Mouse (Mus musculus) intestine, embryonic 14.5 days (tissue): Measurements from ENCODE around the gene Gm3468. TPM values are rescaled to one million over a fixed set of nuclear protein-coding genes. Genes with fewer than 3 reads are reported as not detected.
A peak's percentile ranks its signal among the peaks of the same experiment; 100 is the strongest.
"Not testable (repeated sequence)": the region's sequence is repeated elsewhere in the genome, so short reads cannot be mapped to it uniquely, and the experiment has no call there.

ENCODE experiments used
- ATAC-seq: fragments of 200-750 bp; cut with Nextera tagmentation; replicated peaks from 2 replicates; pipeline ENCODE4 v1.8.0; 2017; ENCODE audit warnings: low read depth, moderate number of reproducible peaks, moderate TSS enrichment, moderate library complexity; ENCODE audit not compliant: low FRiP score, low TSS enrichment
- DNase-seq: peaks from one replicate; pipeline ENCODE4 v3.0.0-alpha.2; 2018; ENCODE audit warnings: low spot score
- H3K27ac ChIP-seq: fragments of 300-500 bp; sonication (generic); 2 replicates; pipeline ENCODE4 v1.5.1; 2014; ENCODE audit warnings: low read depth, mild to moderate bottlenecking, control low read depth
- H3K27me3 ChIP-seq: fragments of 300-500 bp; sonication (generic); replicated peaks from 2 replicates; pipeline ENCODE4 v1.6.1; 2014; ENCODE audit warnings: low read length, control low read depth; ENCODE audit not compliant: control insufficient read depth, insufficient read depth
- H3K36me3 ChIP-seq: fragments of 300-500 bp; sonication (generic); 2 replicates; pipeline ENCODE4 v1.6.1; 2014; ENCODE audit warnings: low read length, control low read depth; ENCODE audit not compliant: control insufficient read depth, insufficient read depth
- H3K4me1 ChIP-seq: fragments of 300-500 bp; sonication (generic); replicated peaks from 2 replicates; pipeline ENCODE4 v1.6.1; 2014; ENCODE audit warnings: low read length, control low read depth, mixed read lengths; ENCODE audit not compliant: control insufficient read depth, insufficient read depth
- H3K4me2 ChIP-seq: fragments of 300-500 bp; sonication (generic); 2 replicates; pipeline ENCODE4 v1.6.1; 2014; ENCODE audit warnings: low read length
- H3K4me3 ChIP-seq: fragments of 300-500 bp; sonication (generic); 2 replicates; pipeline ENCODE4 v1.5.1; 2014; ENCODE audit warnings: low read depth, low read length, control low read depth, mixed read lengths
- H3K9ac ChIP-seq: fragments of 300-500 bp; sonication (generic); 2 replicates; pipeline ENCODE4 v1.6.1; 2014; ENCODE audit warnings: mild to moderate bottlenecking, low read length
- H3K9me3 ChIP-seq: fragments of 300-500 bp; sonication (generic); 2 replicates; pipeline ENCODE4 v1.6.1; 2016; ENCODE audit warnings: low read length, control low read depth; ENCODE audit not compliant: control insufficient read depth
- WGBS: fragments of 180-500 bp; shearing (Covaris S2); extraction: QIAGEN DNeasy Blood & Tissue Kit; methylation state at CpG from one replicate; pipeline ENCODE4 v1.1.7; 2014; 5-methylcytosine and 5-hydroxymethylcytosine counted together
- polyA plus RNA-seq: library from polyadenylated mRNA; unstranded; fragments of >200 nt; fragmentation: Nextera tagmentation; extraction: Ambion mirVana; gene quantifications from 2 replicates; pipeline ENCODE4 v1.2.1, GENCODE M21; 2014

The Gm3468 gene
- polyA plus RNA-seq: 2.7 and 3.3 TPM in 2 replicates

- H3K9ac ChIP-seq, H3K36me3 ChIP-seq, H3K9me3 ChIP-seq, H3K27me3 ChIP-seq, H3K27ac ChIP-seq, H3K4me1 ChIP-seq: not testable (repeated sequence)
- Histone ChIP-seq H3K4me3 (peak within 1 kb of the TSS; percentile 28), H3K4me2 (peak within 1 kb of the TSS; percentile 43)
- ATAC-seq (peak; percentile 94), DNase-seq (peak; percentile 90)
- under 1% methylated on average over 26 of the region's 51 CpGs for WGBS
Observed at GRCm38 (mm10) chr14:6108272-6108925, at the start of gene Gm3468. Gene Gm3468, minus strand, starts transcription at chr14:6108665.

GRCm38 (mm10) chr14:6125707-6126106 lies 17.2 kb upstream of the Gm3468 start, which contains the start of gene Gm3476:
Gene Gm3476, minus strand, starts transcription at chr14:6125807.
- not testable (repeated sequence) for H3K27me3 ChIP-seq, H3K36me3 ChIP-seq, ATAC-seq, DNase-seq, H3K9me3 ChIP-seq, H3K4me3 ChIP-seq, H3K4me2 ChIP-seq, H3K27ac ChIP-seq, H3K4me1 ChIP-seq, H3K9ac ChIP-seq
- WGBS: no CpG with 5 or more reads among the region's 1 CpGs

GRCm38 (mm10) chr14:6107500-6107899 lies 965 bp downstream of the Gm3468 start:
- peak overlapping the region; percentile 28; the same call in 1 of the 2 replicates for H3K4me3 ChIP-seq
- H3K4me2 ChIP-seq: peak overlapping the region; percentile 43
- 9% methylated on average over 8 of the region's 9 CpGs for WGBS
- H3K9ac ChIP-seq, H3K36me3 ChIP-seq, H3K27ac ChIP-seq, H3K9me3 ChIP-seq, H3K27me3 ChIP-seq, ATAC-seq, H3K4me1 ChIP-seq: not testable (repeated sequence)
- peak; percentile 48 for DNase-seq

GRCm38 (mm10) chr14:6093842-6094241 lies 14.6 kb downstream of the Gm3468 start, which contains the start of gene Gm8206:
Gene Gm8206, minus strand, starts transcription at chr14:6093942.
- H3K36me3 ChIP-seq, ATAC-seq, H3K27ac ChIP-seq, H3K9me3 ChIP-seq, H3K4me1 ChIP-seq, H3K4me2 ChIP-seq, H3K27me3 ChIP-seq, H3K9ac ChIP-seq, H3K4me3 ChIP-seq, DNase-seq: not testable (repeated sequence)
- 79% methylated on average over 2 of the region's 3 CpGs for WGBS

- not testable (repeated sequence) for H3K27ac ChIP-seq, H3K4me3 ChIP-seq, H3K4me2 ChIP-seq, H3K27me3 ChIP-seq, H3K4me1 ChIP-seq, ATAC-seq, DNase-seq, H3K9me3 ChIP-seq, H3K36me3 ChIP-seq, H3K9ac ChIP-seq
- WGBS: 92% methylated on average over 2 of the region's 4 CpGs
Observed at GRCm38 (mm10) chr14:6058167-6058566, 50.3 kb downstream of the Gm3468 start, which contains the start of gene Gm6337. Gene Gm6337, minus strand, starts transcription at chr14:6058267.

Other genes with a start within 250 kb of the Gm3468 start
- not detected in 2 replicates for gene Gm8237, start 228.3 kb downstream of the Gm3468 start, polyA plus RNA-seq
- gene Gm3248, start 146.9 kb downstream of the Gm3468 start, polyA plus RNA-seq: 0.64 and 1.0 TPM in 2 replicates
- not detected in 2 replicates for gene Gm3453, start 129.5 kb downstream of the Gm3468 start, polyA plus RNA-seq
- gene Gm6337, start 50.4 kb downstream of the Gm3468 start, polyA plus RNA-seq: not detected in 2 replicates
- 0.99 and 1.3 TPM in 2 replicates for gene Gm8206, start 14.7 kb downstream of the Gm3468 start, polyA plus RNA-seq
- not detected in 2 replicates for gene Gm3476, start 17.1 kb upstream of the Gm3468 start, polyA plus RNA-seq
- gene Gm21560, start 110.6 kb upstream of the Gm3468 start, polyA plus RNA-seq: not detected in 2 replicates
- gene Gm3411, start 178.6 kb upstream of the Gm3468 start, polyA plus RNA-seq: 2.1 and 2.4 TPM in 2 replicates
- not detected in 2 replicates for gene Gm21103, start 196.2 kb upstream of the Gm3468 start, polyA plus RNA-seq
- not detected in 2 replicates for gene Gm3618, start 235.0 kb upstream of the Gm3468 start, polyA plus RNA-seq